Mouse (Mus musculus) forebrain, postnatal 0 days (tissue): ENCODE measurements around the gene Lrig2. TPM values are rescaled to one million over a fixed set of nuclear protein-coding genes. Genes with fewer than 3 reads are reported as not detected.

ENCODE experiments used
- ATAC-seq: fragments of 200-750 bp; cut with Nextera tagmentation; 2 replicates; pipeline ENCODE4 v1.8.0; 2017; ENCODE audit warnings: mild to moderate bottlenecking, moderate library complexity
- DNase-seq: peaks from one replicate; pipeline ENCODE4 v3.0.0-alpha.2; 2015
- H3K27ac ChIP-seq: fragments of 300-500 bp; sonication (generic); 2 replicates; pipeline ENCODE4 v1.5.1; 2014; ENCODE audit warnings: low read depth, mild to moderate bottlenecking, antibody characterized with exemption, low read length, moderate library complexity, mixed read lengths
- H3K27me3 ChIP-seq: fragments of 300-500 bp; sonication (generic); 2 replicates; pipeline ENCODE4 v1.6.1; 2014; ENCODE audit warnings: mild to moderate bottlenecking, low read length, mixed read lengths; ENCODE audit not compliant: insufficient read depth
- H3K36me3 ChIP-seq: fragments of 300-500 bp; sonication (generic); 2 replicates; pipeline ENCODE4 v1.6.1; 2014; ENCODE audit warnings: mild to moderate bottlenecking, moderate library complexity; ENCODE audit not compliant: insufficient read depth
- H3K4me1 ChIP-seq: fragments of 300-500 bp; sonication (generic); 2 replicates; pipeline ENCODE4 v1.6.1; 2014; ENCODE audit warnings: antibody characterized with exemption; ENCODE audit not compliant: insufficient read depth
- H3K4me2 ChIP-seq: fragments of 300-500 bp; sonication (generic); 2 replicates; pipeline ENCODE4 v1.6.1; 2014; ENCODE audit warnings: low read depth, mild to moderate bottlenecking, moderate library complexity
- H3K4me3 ChIP-seq: fragments of 300-500 bp; sonication (generic); 2 replicates; pipeline ENCODE4 v1.5.1; 2014; ENCODE audit warnings: low read depth, low read length, mixed read lengths
- H3K9ac ChIP-seq: fragments of 300-500 bp; sonication (generic); 2 replicates; pipeline ENCODE4 v1.6.1; 2014; ENCODE audit warnings: mild to moderate bottlenecking
- H3K9me3 ChIP-seq: fragments of 300-500 bp; sonication (generic); 2 replicates; pipeline ENCODE4 v1.6.1; 2016; ENCODE audit warnings: low read length
- CTCF ChIP-seq: sonication (generic); IDR thresholded peaks from 2 replicates; pipeline ENCODE4 v1.5.1; 2016; ENCODE audit warnings: antibody characterized with exemption, control low read depth, low read depth
- WGBS: fragments of 180-500 bp; shearing (Covaris S2); extraction: QIAGEN DNeasy Blood & Tissue Kit; methylation state at CpG from one replicate; pipeline ENCODE4 v1.1.7; 2014; 5-methylcytosine and 5-hydroxymethylcytosine counted together
- polyA plus RNA-seq: library from polyadenylated mRNA; unstranded; fragments of >200 nt; fragmentation: Nextera tagmentation; extraction: Ambion mirVana; gene quantifications from 2 replicates; pipeline ENCODE4 v1.2.1, GENCODE M21; 2015
- total RNA-seq: library from RNA; depleted of rRNA; stranded (reverse); fragments of >200 nt; gene quantifications from 2 replicates; pipeline ENCODE4 v1.2.3, GENCODE M21; 2014

Lrig2 gene
- total and polyA plus RNA-seq, 2 experiments from 2014 or later, result 14.8 to 45.1 TPM

DNA sequence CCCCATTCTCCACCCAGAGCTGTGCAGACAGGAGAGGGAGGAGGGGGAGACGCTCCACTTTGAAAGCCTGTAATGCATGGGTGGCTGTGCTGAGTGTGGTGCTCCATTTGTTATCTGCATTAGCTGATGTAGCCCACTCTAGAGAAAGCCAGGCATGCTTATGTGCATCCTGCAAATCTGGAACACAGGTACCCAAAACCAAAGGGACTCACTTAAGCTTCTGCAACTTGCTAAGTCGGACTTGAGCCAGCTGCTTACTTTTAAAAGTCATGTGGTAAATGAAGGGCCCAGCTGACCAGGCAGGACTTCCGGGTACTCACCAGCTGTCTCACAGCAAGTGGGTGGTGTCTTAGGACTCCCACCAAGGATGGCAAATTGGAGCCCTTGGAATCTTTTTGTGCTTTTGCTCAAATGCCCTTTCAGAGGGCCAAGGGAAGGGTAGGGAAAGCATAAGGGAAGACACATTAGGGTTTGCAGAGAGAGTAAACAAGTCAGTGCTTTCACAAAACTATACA lies 66.7 kb downstream of the Lrig2 start:
- no peak for TF ChIP-seq CTCF
- 0 out of 2 replicates have a peak, but pooled peaks cover 3% of the 10 kb centered on the region for H3K4me1 ChIP-seq
- H3K4me2 ChIP-seq, result no peak overlapping the region
- 76% methylated on average over 3 of the region's 3 CpGs for WGBS
- no peaks in the 10 kb centered on the region for H3K9me3 ChIP-seq
- no peak overlapping the region for H3K27ac ChIP-seq
- H3K4me3 ChIP-seq, result no peak overlapping the region
- H3K27me3 ChIP-seq, result no peaks in the 10 kb centered on the region
- DNase-seq (no peak), ATAC-seq (no peak)
- no peaks in the 10 kb centered on the region for H3K36me3 ChIP-seq
- no peak overlapping the region for H3K9ac ChIP-seq

GRCm38 (mm10) chr3:104444082-104444481 lies 67.6 kb downstream of the Lrig2 start:
- 58% methylated on average over 3 of the region's 3 CpGs for WGBS
- no peak overlapping the region for H3K4me3 ChIP-seq
- no peak overlapping the region for H3K4me2 ChIP-seq
- 0 out of 2 replicates have a peak, but pooled peaks cover 3% of the 10 kb centered on the region for H3K4me1 ChIP-seq
- H3K27ac ChIP-seq, result no peak overlapping the region
- no peaks in the 10 kb centered on the region for H3K36me3 ChIP-seq
- no peaks in the 10 kb centered on the region for H3K27me3 ChIP-seq
- no peak for DNase-seq
- no peak for ATAC-seq
- no peaks in the 10 kb centered on the region for H3K9me3 ChIP-seq
- no peak for TF ChIP-seq CTCF
- no peak overlapping the region for H3K9ac ChIP-seq

GRCm38 (mm10) chr3:104442357-104442756 lies 69.4 kb downstream of the Lrig2 start:
- H3K4me2 ChIP-seq, result peak overlapping the region; percentile 50
- TF ChIP-seq CTCF, result no peak
- H3K27me3 ChIP-seq, result no peaks in the 10 kb centered on the region
- H3K4me3 ChIP-seq, result peak overlapping the region; percentile 24; the same call in 1 of the 2 replicates
- H3K36me3 ChIP-seq, result no peaks in the 10 kb centered on the region
- WGBS, result 6% methylated on average over 5 of the region's 5 CpGs
- DNase-seq (no peak), ATAC-seq (no peak; the same call in none of the 2 replicates)
- H3K9ac ChIP-seq, result peak overlapping the region; percentile 53; the same call in 1 of the 2 replicates
- H3K9me3 ChIP-seq, result no peaks in the 10 kb centered on the region
- peak overlapping the region; percentile 21; the same call in 1 of the 2 replicates for H3K27ac ChIP-seq
- H3K4me1 ChIP-seq, result 0 out of 2 replicates have a peak, but pooled peaks cover 3% of the 10 kb centered on the region

DNA sequence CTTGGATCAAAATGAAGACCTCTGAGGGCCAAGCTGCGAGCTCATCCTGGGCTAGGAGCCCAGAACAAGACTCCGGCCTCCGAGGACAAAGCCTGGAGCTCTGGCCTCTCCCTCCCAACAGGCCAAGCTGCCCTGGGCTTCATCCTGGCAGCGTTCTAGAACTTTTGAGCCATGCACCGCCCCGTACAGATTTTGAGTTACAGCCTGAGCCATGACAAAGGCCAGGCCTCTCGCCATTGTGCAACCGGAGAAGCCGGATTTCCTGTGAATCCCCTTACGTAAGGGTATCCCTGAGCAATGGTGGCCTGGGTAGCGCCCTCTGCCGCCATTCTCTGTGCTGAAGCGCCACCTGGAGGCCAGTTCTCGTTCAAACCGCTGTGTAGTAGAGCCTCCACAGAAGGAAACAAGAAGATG lies 69.8 kb downstream of the Lrig2 start:
- Histone ChIP-seq H3K36me3 (no peaks in the 10 kb centered on the region), H3K4me3 (peak overlapping the region; percentile 24; the same call in 1 of the 2 replicates), H3K4me2 (peak overlapping the region; percentile 50), H3K27ac (peak overlapping the region; percentile 67), H3K4me1 (0 out of 2 replicates have a peak, but pooled peaks cover 3% of the 10 kb centered on the region), H3K27me3 (no peaks in the 10 kb centered on the region), H3K9me3 (no peaks in the 10 kb centered on the region), H3K9ac (peak overlapping the region; percentile 53)
- WGBS, result 9% methylated on average over 15 of the region's 15 CpGs
- TF ChIP-seq CTCF, result peak; percentile 99
- ATAC-seq, result peak; percentile 97
- peak; percentile 98 for DNase-seq

DNA sequence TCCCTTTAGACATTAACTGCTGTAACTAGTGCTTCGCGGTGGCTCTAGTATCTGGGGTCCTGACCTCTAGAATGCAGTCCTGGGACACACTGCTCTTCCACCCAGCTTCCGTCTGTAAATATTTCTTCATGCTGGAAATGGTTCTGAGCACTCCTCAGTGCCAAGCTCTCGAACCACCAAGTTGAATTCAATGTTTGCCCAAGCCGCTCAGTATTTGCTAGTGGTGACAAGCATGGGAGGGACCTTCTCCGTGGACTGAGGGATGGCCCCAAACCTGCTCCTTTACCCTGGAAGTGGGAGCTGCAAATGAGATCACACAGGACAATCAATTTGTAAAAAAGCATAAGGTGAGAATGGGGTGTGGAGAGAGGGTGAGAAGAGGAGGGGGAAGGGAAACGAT lies 70.3 kb downstream of the Lrig2 start:
- DNase-seq, result peak; percentile 13
- no peak for TF ChIP-seq CTCF
- Histone ChIP-seq H3K9me3 (no peaks in the 10 kb centered on the region), H3K4me3 (peak overlapping the region; percentile 24; the same call in 1 of the 2 replicates), H3K27ac (peak overlapping the region; percentile 67), H3K36me3 (no peaks in the 10 kb centered on the region), H3K27me3 (no peaks in the 10 kb centered on the region), H3K9ac (peak overlapping the region; percentile 53), H3K4me2 (peak overlapping the region; percentile 50), H3K4me1 (0 out of 2 replicates have a peak, but pooled peaks cover 3% of the 10 kb centered on the region)
- 80% methylated on average over 7 of the region's 7 CpGs for WGBS
- ATAC-seq, result no peak

DNA sequence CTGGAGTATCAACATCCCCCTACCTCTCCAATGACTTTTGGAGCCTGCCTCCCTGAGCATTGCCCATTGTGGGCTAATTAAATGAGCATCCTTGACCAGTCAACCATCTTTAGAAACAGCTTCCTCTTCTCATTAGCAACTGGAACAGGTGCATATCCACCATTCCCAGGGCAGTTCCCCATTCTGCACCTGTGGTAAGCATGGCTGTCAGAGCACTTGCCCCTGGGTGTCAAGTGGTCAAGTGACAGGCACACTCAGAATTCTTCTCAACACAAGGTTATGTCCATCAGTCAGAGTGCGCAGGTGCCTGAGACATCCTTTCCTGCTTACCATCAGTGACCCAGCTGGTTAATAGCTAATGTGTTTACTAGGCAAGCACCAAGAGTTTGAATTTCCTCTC lies 72.9 kb downstream of the Lrig2 start:
- Histone ChIP-seq H3K4me1 (0 out of 2 replicates have a peak, but pooled peaks cover 3% of the 10 kb centered on the region), H3K4me3 (no peak overlapping the region), H3K4me2 (no peak overlapping the region), H3K9me3 (no peaks in the 10 kb centered on the region), H3K9ac (no peak overlapping the region), H3K36me3 (no peaks in the 10 kb centered on the region), H3K27me3 (no peaks in the 10 kb centered on the region), H3K27ac (no peak overlapping the region)
- no peak for DNase-seq
- 97% methylated on average over 1 of the region's 1 CpGs for WGBS
- ATAC-seq, result no peak
- TF ChIP-seq CTCF, result no peak

- no peaks in the 10 kb centered on the region for H3K36me3 ChIP-seq
- 36% methylated on average over 7 of the region's 7 CpGs for WGBS
- no peak overlapping the region for H3K4me2 ChIP-seq
- H3K27me3 ChIP-seq, result no peaks in the 10 kb centered on the region
- no peak overlapping the region for H3K4me3 ChIP-seq
- H3K9ac ChIP-seq, result no peak overlapping the region
- H3K27ac ChIP-seq, result no peak overlapping the region
- no peak for TF ChIP-seq CTCF
- no peak for DNase-seq
- no peaks in the 10 kb centered on the region for H3K9me3 ChIP-seq
- no peak for ATAC-seq
- 0 out of 2 replicates have a peak, but pooled peaks cover 3% of the 10 kb centered on the region for H3K4me1 ChIP-seq
Observed at GRCm38 (mm10) chr3:104437576-104437975, 74.1 kb downstream of the Lrig2 start.
